Mouse (Mus musculus): ENCODE data around the gene Ugt1a10.
"Not testable (repeated sequence)": the region's sequence is repeated elsewhere in the genome, so short reads cannot be mapped to it uniquely, and the experiment has no call there.

The Ugt1a10 gene

DNA sequence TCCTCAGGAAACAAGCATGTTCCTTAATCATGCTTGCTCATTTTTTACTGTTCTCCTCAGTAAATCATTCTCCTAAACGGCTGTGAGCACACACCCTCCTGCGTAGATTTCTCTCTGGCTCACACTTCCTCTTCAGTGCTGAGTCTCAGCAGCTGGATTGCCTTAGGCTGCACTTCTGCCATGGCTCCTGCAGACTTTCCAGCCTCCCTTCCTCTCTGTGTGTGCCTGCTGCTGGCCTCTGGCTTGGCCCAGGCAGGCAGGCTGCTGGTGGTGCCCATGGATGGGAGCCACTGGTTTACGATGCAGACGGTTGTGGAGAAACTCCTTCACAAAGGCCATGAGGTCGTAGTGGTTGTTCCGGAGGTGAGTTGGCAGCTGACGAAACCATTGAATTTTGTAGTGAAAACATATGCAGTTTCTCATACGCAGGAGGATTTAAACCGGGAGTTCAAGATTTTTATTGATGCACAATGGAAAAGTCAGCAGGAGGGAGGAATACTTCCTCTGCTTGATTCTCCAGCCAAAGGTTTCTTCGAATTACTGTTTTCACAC, 39.8 kb downstream of the Ugt1a10 start, which contains the start of gene Ugt1a7c:
Gene Ugt1a7c, plus strand, starts transcription at position 122 of the 552 bp plus-strand sequence.
- no peak for DNase-seq (ENCODE audit: low spot score in 2 of 2)

DNA sequence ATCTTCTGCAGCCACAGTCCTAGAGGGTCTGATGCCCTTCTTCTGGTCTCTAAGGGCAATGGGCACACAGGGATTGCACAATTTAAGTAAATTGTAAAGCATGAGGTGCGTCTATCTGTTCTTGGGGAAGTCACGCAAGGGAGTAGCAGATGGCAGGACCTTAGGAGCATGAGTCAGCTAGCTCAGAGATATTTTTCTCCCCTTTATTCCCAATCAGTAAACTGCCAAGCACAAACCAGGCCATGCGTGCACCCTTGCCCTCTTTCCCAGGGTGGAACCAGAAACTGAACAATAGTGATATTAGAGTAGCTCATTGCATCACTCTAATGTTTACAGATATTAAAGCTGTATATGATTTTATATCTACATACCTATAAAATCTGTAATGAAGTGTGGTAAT, 43.4 kb downstream of the Ugt1a10 start:
- not testable (repeated sequence) for DNase-seq (ENCODE audit: low spot score in 2 of 2)

DNA sequence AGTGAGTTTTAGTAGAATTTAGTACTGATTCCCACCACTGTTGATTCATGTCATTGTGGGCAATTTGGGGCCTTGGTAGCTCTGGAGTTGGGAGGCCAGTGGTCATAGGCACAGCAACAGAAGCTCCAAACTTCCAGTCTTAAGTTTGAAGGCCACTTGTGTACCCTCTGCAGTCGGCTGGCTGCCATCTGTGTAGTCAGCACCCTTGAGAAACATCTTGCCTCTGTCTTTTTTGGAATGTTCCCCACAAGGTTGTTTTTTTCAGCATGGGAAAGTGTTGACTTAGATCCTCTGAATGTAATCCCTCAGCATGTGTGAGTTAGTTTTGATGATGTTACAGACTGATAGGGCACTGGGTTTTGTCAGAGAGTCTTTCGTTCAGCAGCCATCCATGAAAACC, 44.5 kb downstream of the Ugt1a10 start:
- DNase-seq (ENCODE audit: low spot score in 2 of 2), result not testable (repeated sequence)

DNA sequence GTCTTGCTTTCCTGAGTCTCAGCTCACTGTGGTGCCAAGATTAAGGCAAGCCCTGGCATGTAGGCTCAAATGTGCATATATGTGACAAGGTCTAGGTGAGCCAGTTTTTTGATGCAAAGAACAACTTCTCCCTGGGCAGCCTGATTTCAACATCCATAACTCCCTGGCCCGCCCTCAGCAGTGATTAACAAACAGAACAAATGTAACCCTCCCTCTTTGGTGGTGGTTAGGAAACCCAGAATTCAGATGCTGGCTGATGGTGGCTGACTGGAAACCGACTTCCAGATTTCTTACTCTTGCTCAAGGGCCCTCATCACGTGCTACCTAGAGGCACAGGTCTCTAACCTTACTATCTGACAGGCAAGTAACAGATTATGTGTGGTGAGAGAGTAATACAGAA, 47.8 kb downstream of the Ugt1a10 start, which contains the start of gene Ugt1a6b:
Gene Ugt1a6b, plus strand, starts transcription at position 234 of the 400 bp plus-strand sequence.
- not testable (repeated sequence) for DNase-seq (ENCODE audit: low spot score in 2 of 2)

DNA sequence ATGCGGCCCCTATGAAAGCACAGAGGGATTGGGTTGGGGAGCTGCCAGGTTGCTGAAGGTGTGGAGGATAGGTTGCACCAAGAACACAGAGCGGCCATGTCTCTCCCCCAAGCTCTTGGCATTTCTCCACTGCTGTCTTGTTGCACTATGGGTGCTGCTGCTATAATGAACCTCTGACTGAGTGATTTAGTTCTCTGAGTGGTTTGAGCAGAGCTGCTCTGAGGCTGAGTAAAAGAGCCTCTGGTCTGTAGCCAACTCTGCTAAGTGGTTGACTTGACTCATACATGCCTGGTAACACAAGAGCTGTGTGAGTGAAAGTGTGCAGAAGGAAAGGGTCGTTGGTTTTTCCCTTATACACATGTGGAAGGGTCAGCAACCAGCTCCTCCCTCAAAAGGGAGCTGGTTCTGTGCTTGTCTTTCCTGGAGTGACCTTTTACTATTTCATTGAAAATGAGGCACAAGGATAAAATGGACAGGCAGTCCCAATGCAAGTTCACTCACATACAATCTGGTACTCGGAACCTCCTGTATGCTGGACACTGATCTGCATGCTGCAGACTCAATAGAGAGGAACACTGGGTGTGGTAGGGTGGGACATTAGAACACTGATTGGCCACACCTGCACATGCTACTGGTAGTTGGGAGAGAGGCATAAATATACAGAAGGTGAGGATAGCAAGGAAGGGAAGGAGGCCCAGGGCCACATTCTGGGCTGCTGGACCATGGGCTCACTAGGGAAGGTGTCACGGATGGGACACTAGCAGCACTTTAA, 48.7 kb downstream of the Ugt1a10 start:
- not testable (repeated sequence) for DNase-seq (ENCODE audit: low spot score in 2 of 2)

DNA sequence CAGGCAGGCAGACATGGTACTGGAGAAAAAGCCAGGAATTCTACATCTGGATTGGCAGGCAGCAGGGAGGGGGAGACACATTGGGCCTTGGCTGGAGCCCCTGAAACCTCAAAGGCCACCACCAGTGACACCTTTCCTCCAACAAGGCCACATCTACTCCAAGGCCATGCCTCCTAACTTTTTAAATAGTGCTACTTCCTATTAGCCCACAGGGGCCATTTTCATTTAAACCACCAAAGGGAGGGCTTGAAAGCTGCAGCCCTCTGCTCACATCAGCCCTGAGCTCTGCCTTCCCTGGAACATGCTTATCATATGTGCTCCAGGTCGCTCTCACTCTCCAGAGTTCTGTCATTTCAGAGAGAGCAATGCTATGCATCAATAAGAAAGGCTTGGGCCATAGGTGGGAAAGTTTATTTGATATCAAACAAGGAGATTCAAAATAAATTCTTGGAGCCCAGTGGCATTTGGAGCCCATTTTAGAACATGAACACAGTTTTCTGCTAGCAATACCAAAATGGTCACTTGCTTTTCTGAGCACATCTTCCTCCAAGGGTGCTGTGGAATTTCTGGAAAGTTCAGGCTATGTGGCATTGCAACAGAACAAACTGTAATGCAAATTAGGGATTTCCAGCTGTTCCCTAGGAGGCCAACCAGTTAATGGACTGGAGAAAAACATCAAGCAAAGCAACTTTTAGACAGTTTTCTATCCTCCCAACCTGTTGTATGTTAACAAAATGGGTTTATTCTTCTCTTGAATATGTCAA, 49.7 kb downstream of the Ugt1a10 start:
- no peak for DNase-seq (ENCODE audit: low spot score in 2 of 2)

DNA sequence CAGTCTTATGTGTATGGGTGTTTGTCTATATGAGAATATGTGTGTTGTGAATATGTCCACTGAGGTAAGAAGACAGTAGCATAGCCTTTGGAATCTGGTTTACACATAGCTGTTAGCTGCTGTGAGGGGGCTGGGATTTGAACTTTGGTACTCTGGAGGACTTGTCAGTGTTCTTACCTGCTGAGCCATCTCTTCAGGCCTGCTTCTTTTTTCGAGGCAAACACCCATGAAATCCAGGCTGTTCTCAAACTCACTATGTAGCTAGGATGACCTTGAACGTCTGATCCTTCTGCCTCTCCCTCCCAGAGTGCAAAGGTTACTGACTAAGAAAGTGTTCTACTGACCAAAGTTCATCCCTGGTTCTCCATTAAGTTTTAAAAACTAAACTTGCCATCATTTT, 50.5 kb downstream of the Ugt1a10 start:
- no peak for DNase-seq (ENCODE audit: low spot score in 2 of 2)

DNA sequence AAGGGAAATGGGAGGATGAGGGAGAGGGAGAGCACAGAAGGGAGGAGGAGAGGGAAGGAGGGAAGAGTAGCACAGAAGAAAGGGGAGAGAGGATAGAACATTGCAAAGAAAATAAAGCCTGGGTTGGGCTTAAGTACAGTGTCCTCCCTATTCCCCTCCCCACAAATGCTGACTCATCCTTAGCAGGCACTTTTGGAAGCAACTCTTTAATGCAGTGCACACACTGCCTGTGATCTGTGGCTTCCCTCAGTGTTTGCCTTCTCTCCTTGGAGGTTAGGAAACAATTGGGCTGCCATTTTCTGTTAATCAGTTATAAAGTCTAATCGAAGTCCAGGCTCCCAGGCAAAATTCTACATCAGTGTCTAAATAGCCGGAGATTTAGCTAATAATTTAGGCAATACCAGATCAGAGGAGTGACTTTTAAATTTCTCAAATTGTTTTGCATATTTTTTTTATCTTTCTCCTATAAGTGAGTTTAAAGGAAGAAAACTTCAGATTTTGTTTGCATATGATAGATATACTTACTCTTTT, 53.9 kb downstream of the Ugt1a10 start:
- not testable (repeated sequence) for DNase-seq (ENCODE audit: low spot score in 2 of 2)

DNA sequence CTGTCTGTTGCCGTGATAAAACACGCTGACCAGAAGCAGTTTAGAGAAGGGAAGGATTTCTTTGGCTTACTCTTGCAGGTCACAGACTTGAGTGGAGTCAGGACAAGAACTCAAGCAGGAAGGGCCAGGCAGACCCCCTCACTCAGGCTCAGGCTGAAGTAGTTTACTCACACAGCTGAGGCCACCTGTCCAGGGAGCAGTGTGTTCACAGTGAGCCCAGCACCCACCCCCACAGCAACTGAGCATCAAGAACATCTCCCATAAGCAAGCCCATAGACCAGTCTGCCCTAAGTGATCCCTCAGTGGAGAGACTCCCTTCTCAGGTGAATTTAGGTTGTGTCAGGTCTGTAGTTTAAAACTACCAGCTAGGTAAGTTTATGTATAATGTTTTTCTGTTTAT, 54.4 kb downstream of the Ugt1a10 start:
- DNase-seq (ENCODE audit: low spot score in 2 of 2), result not testable (repeated sequence)

DNA sequence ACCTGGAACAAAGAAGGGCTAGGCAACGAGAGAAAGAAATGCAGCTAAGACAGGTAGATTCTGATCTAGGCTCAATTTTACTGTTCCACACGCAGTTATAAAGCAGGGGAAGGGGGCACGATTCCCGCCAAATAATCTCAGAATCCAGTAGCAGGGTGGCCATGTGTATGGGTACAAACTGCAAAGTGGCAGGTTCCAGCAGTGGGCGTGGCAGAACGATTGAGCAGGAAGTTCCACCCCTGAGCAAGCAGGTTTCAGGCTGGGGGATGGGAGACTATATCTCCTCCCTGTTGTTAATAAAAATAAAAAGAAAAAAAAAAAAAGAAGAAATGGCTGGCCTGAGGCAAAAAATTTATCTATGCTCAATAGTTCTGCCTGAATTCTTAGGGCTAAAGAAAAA, 57.6 kb downstream of the Ugt1a10 start:
- DNase-seq (ENCODE audit: low spot score in 2 of 2), result not testable (repeated sequence)

DNA sequence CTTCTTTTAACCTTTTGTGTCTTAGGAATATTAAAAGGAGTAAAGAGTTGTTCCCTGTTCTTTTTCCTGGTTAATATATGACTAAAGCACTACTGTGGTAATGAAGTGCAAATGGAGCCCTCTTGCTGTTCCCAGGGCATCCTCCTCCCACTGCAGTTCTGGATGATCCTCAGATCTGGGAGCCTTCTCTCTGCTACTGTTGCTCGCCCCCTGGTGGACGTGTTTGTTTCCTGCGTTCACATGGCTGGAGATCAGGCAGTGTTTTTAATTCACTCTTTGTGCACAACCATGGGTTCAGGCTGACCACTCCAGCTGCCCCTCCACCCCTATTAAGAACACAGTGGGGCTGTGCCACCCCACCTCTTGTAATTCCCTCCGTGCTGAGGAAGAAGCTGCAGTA, 65.4 kb downstream of the Ugt1a10 start:
- not testable (repeated sequence) for DNase-seq (ENCODE audit: low spot score in 2 of 2)

DNA sequence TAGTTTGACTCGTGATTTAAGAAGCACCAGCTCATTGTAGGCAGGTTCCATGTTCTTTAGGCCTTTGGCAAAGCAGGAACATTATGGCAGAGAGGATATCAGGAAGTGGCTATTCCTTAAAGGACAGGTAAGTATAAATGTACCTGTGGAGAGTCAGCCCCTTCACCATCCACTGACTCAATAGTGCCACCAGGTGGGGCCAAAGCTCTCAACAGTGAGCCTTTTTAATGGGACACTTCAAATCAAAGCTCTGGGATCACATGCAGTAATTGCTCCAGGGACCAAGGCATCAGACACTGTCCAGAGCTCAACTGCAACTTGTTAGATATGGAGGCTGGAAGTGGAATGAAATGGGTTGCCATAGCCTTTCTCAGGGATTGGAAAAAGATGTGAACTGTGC, 66.3 kb downstream of the Ugt1a10 start:
- DNase-seq (ENCODE audit: low spot score in 2 of 2), result not testable (repeated sequence)

DNA sequence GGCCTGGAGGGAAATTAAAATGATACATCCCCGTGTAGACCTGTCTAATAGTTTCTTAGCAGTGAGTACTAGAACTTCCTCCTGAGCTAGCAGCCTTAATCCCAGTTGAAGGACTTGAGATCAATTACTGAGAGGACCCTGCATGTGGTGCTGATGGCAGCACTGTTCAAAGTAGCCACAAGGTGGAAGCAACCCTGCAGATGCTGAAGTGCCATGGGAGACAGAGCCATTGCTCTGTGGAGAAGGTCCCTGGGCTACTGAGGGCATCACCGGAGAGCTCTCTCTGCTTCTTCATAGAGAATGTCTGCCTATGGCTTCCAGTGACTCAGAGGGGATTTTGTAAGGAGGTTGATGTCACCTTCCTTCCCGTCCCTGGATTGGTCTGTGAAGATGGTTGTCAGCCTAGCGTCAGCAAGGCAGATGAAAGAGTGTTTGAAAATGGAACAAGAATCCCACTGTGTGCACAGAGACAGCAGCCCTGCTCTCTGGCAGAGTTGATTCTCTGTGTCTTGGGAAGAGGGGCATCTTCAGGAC, 70.7 kb downstream of the Ugt1a10 start:
- DNase-seq (ENCODE audit: low spot score in 2 of 2), result not testable (repeated sequence)

DNA sequence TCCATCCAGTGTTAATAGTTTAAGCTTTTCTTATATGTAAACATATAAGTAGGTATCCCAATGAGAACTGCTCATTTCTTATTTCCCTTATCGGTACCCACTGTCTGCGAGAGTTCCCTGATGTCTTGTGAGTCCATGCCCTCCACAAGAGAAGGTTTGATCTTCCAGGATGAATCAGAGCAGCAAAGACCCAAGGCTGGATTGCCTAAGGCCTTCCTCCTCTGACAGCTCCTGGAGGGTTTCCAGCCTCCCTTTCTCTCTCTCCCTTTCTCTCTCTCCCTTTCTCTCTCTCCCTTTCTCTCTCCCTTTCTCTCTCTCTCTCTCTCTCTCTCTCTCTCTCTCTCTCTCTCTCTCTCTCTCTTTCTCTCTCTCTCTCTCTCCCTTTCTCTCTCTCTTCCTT, 73.9 kb downstream of the Ugt1a10 start:
- not testable (repeated sequence) for DNase-seq (ENCODE audit: low spot score in 2 of 2)

DNA sequence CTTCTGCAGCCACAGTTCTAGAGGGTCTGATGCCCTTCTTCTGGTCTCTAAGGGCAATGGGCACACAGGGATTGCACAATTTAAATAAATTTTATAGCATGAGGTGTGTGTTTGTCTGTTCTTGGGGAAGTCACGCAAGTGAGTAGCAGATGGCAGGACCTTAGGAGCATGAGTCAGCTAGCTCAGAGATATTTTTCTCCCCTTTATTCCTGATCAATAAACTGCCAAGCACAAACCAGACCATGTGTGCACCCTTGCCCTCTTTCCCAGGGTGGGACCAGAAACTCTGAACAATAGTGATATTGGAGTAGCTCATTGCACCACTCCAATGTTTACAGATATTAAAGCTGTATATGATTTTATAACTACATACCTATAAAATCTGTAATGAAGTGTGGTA, 75.0 kb downstream of the Ugt1a10 start:
- not testable (repeated sequence) for DNase-seq (ENCODE audit: low spot score in 2 of 2)

DNA sequence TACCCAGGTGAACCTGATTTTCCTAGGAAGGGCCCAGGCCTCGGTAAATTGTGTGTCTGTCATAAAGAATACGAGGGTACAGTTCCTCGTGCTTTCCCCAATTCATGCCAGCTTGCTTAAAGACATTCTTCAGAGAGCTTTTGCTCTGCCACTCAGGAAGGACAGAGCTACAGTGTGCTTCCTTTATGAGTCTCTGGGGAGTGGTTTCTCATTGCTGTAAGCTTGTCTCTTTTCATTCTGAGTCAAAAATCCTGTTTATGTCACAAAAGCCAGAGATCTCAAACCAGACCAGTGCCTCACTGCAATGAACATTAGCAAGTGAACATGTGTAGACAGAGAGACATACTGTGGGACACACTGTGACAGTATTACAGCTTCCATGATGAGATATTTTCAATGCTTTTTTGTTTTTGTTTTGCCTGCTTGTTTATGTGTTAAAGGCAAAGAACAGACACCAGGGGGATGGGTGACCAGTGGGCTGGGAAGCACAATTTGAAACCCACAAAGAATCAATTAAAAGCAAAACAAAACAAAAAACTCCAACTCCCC, 78.8 kb downstream of the Ugt1a10 start:
- no peak for DNase-seq (ENCODE audit: low spot score in 2 of 2)

DNA sequence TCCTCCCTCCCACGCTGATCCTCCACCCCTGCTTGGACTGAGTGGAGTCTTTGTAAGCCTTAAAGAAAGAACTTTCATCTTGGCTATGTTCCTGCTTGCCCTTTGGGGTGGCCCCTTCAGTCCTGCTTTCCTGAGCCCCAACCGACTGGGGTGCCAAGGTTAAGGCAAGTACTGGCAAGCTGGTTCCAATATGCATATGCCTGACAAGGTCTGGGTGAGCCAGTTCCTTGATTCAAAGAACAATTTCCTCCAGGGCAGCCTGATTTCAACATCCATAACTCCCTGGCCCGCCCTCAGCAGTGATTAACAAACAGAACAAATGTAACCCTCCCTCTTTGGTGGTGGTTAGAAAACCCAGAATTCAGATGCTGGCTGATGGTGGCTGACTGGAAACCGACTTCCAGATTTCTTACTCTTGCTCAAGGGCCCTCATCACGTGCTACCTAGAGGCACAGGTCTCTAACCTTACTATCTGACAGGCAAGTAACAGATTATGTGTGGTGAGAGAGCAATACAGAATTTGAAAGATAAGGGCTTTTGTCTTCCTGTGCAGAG, 79.3 kb downstream of the Ugt1a10 start, which contains the start of gene Ugt1a6a:
Gene Ugt1a6a, plus strand, starts transcription at position 353 of the 555 bp plus-strand sequence.
- DNase-seq (ENCODE audit: low spot score in 2 of 2), result not testable (repeated sequence)

DNA sequence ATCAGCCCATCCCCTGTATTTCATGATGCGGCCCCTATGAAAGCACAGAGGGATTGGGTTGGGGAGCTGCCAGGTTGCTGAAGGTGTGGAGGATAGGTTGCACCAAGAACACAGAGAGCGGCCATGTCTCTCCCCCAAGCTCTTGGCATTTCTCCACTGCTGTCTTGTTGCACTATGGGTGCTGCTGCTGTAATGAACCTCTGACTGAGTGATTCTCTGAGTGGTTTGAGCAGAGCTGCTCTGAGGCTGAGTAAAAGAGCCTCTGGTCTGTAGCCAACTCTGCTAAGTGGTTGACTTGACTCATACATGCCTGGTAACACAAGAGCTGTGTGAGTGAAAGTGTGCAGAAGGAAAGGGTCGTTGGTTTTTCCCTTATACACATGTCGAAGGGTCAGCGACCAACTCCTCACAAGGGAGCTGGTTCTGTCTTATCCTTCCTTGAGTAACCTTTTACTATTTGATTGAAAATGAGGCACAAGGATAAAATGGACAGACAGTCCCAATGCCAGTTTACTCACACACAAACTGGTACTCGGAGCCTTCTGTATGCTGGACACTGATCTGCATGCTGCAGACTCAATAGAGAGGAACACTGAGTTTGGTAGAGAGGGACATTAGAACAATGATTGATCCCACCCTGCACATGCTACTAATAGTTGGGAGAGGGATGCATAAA, 80.2 kb downstream of the Ugt1a10 start:
- not testable (repeated sequence) for DNase-seq (ENCODE audit: low spot score in 2 of 2)

DNA sequence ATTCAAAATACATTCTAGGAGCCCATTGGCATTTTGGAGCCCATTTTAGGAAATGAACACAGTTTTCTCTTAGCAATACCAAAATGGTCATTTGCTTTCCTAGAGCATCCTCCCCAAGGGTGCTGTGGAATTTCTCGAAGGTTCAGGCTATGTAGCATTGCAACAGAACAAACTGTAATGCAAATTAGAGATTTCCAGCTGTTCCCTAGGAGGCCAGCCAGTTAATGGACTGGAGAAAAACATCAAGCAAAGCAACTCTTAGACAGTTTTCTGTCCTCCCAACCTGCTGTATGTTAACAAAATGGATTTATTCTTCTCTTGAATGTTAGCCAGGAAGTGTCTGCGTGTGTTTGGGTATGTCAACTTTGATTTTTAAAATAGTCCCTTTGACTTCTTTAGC, 81.5 kb downstream of the Ugt1a10 start:
- no peak for DNase-seq (ENCODE audit: low spot score in 2 of 2)

DNA sequence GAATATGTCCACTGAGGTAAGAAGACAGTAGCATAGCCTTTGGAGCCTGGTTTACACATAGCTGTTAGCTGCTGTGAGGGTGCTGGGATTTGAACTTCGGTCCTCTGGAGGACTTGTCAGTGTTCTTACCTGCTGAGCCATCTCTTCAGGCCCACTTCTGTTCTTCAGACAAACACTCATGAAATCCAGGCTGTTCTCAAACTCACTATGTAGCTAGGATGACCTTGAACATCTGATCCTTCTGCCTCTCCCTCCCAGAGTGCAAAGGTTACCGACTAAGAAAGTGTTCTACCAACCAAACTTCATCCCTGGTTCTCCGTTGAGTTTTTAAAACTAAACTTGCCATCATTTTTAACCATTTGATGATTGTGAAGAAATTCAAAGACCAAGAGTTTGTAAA, 82.1 kb downstream of the Ugt1a10 start:
- DNase-seq (ENCODE audit: low spot score in 2 of 2), result no peak

DNA sequence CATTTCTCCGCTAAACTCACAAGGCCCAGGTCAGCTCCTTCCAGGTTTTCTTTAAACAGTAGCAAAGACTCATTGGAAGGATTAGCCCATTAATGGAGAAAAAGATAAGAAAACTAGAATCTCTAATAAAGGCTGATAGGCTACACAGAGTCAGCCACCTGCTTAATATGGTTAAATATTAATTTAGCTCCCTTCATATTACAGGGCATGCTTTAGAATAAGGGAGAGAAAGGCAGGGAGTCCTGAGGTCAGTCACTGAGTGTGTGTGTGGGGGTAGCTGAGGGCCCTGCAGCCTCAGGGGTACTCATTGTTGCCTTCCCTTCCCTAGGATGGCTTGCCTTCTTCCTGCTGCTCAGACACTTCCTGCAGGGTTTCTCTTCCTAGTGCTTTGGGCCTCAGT, 83.0 kb downstream of the Ugt1a10 start:
- DNase-seq (ENCODE audit: low spot score in 2 of 2), result no peak
